Mouse (Mus musculus) limb, embryonic 15.5 days (tissue): ENCODE measurements around the gene Med29. TPM values are rescaled to one million over a fixed set of nuclear protein-coding genes. Genes with fewer than 3 reads are reported as not detected.
A peak's percentile ranks its signal among the peaks of the same experiment; 100 is the strongest.

Experiments
- ATAC-seq: fragments of 200-750 bp; cut with Nextera tagmentation; 2 replicates; pipeline ENCODE4 v1.8.0; 2017; ENCODE audit warnings: low read depth, moderate TSS enrichment; ENCODE audit not compliant: insufficient number of reproducible peaks, low FRiP score, low TSS enrichment
- H3K27ac ChIP-seq: fragments of 300-500 bp; sonication (generic); 2 replicates; pipeline ENCODE4 v1.5.1; 2015; ENCODE audit warnings: moderate library complexity, mild to moderate bottlenecking, inconsistent platforms
- H3K27me3 ChIP-seq: fragments of 300-500 bp; sonication (generic); 2 replicates; pipeline ENCODE4 v1.6.1; 2015; ENCODE audit warnings: inconsistent platforms
- H3K36me3 ChIP-seq: fragments of 300-500 bp; sonication (generic); 2 replicates; pipeline ENCODE4 v1.6.1; 2015; ENCODE audit warnings: inconsistent platforms
- H3K4me1 ChIP-seq: fragments of 300-500 bp; sonication (generic); 2 replicates; pipeline ENCODE4 v1.6.1; 2015; ENCODE audit warnings: inconsistent platforms
- H3K4me2 ChIP-seq: fragments of 300-500 bp; sonication (generic); 2 replicates; pipeline ENCODE4 v1.6.1; 2015; ENCODE audit warnings: mild to moderate bottlenecking, inconsistent platforms
- H3K4me3 ChIP-seq: fragments of 300-500 bp; sonication (generic); 2 replicates; pipeline ENCODE4 v1.5.1; 2015; ENCODE audit warnings: mild to moderate bottlenecking, inconsistent platforms
- H3K9ac ChIP-seq: fragments of 300-500 bp; sonication (generic); 2 replicates; pipeline ENCODE4 v1.6.1; 2015; ENCODE audit warnings: inconsistent platforms
- H3K9me3 ChIP-seq: fragments of 300-500 bp; sonication (generic); 2 replicates; pipeline ENCODE4 v1.6.1; 2016; ENCODE audit warnings: inconsistent platforms
- WGBS: fragments of 180-500 bp; shearing (Covaris S2); methylation state at CpG from one replicate; pipeline ENCODE4 v1.1.7; 2015; 5-methylcytosine and 5-hydroxymethylcytosine counted together
- polyA plus RNA-seq: library from polyadenylated mRNA; unstranded; fragments of >200 nt; fragmentation: Nextera tagmentation; extraction: Ambion mirVana; gene quantifications from 2 replicates; pipeline ENCODE4 v1.2.1, GENCODE M21; 2015

Gene Med29
- polyA plus RNA-seq, 1 experiment from 2014 or later, result 44.8 TPM

GRCm38 (mm10) chr7:28423018-28423417 lies 30.5 kb upstream of the Med29 start:
- Histone ChIP-seq H3K4me3 (no peak overlapping the region), H3K9ac (no peak overlapping the region), H3K27ac (no peak overlapping the region), H3K27me3 (no peaks in the 10 kb centered on the region), H3K4me1 (peaks cover 9% of the 10 kb centered on the region; the same call in 1 of the 2 replicates), H3K36me3 (peaks cover 61% of the 10 kb centered on the region), H3K9me3 (no peaks in the 10 kb centered on the region), H3K4me2 (no peak overlapping the region)
- no peak for ATAC-seq
- 93% methylated on average over 1 of the region's 1 CpGs for WGBS

GRCm38 (mm10) chr7:28419416-28419815 lies 26.9 kb upstream of the Med29 start:
- no peak for ATAC-seq
- WGBS, result 78% methylated on average over 2 of the region's 2 CpGs
- peaks cover 91% of the 10 kb centered on the region for H3K36me3 ChIP-seq

GRCm38 (mm10) chr7:28418096-28418670 lies 25.7 kb upstream of the Med29 start:
- 58% methylated on average over 8 of the region's 8 CpGs for WGBS
- peaks cover 12% of the 10 kb centered on the region; the same call in 1 of the 2 replicates for H3K4me1 ChIP-seq
- H3K4me2 ChIP-seq, result no peak overlapping the region
- H3K9ac ChIP-seq, result no peak overlapping the region
- peaks cover 93% of the 10 kb centered on the region for H3K36me3 ChIP-seq
- peak overlapping the region; percentile 50; the same call in 1 of the 2 replicates for H3K27ac ChIP-seq
- H3K4me3 ChIP-seq, result no peak overlapping the region
- H3K27me3 ChIP-seq, result no peaks in the 10 kb centered on the region
- ATAC-seq, result 0 out of 2 replicates have a peak, but pooled peaks have one; percentile 59
- no peaks in the 10 kb centered on the region for H3K9me3 ChIP-seq

More at GRCm38 (mm10) chr7:28419416-28419815, 26.9 kb upstream of the Med29 start:
- Histone ChIP-seq H3K27me3 (no peaks in the 10 kb centered on the region), H3K9ac (no peak overlapping the region), H3K9me3 (no peaks in the 10 kb centered on the region), H3K4me1 (peaks cover 12% of the 10 kb centered on the region; the same call in 1 of the 2 replicates), H3K4me3 (no peak overlapping the region), H3K27ac (no peak overlapping the region), H3K4me2 (no peak overlapping the region)

- H3K27ac ChIP-seq, result no peak overlapping the region
- ATAC-seq, result no peak
- no peak overlapping the region for H3K9ac ChIP-seq
- peaks cover 12% of the 10 kb centered on the region; the same call in 1 of the 2 replicates for H3K4me1 ChIP-seq
- H3K4me3 ChIP-seq, result no peak overlapping the region
- peaks cover 93% of the 10 kb centered on the region for H3K36me3 ChIP-seq
- no peaks in the 10 kb centered on the region for H3K27me3 ChIP-seq
- no peak overlapping the region for H3K4me2 ChIP-seq
- no peaks in the 10 kb centered on the region for H3K9me3 ChIP-seq
Measured at GRCm38 (mm10) chr7:28417368-28417767, 24.9 kb upstream of the Med29 start.

GRCm38 (mm10) chr7:28412826-28413225 lies 20.3 kb upstream of the Med29 start:
- Histone ChIP-seq H3K9me3 (no peaks in the 10 kb centered on the region), H3K4me2 (no peak overlapping the region), H3K4me3 (no peak overlapping the region), H3K9ac (no peak overlapping the region), H3K36me3 (peaks cover 92% of the 10 kb centered on the region), H3K27ac (no peak overlapping the region), H3K27me3 (no peaks in the 10 kb centered on the region), H3K4me1 (0 out of 2 replicates have a peak, but pooled peaks cover 4% of the 10 kb centered on the region)
- 85% methylated on average over 4 of the region's 4 CpGs for WGBS
- ATAC-seq, result no peak

- H3K27ac ChIP-seq, result no peak overlapping the region
- H3K4me1 ChIP-seq, result 0 out of 2 replicates have a peak, but pooled peaks cover 3% of the 10 kb centered on the region
- H3K36me3 ChIP-seq, result peaks cover 94% of the 10 kb centered on the region
- H3K9me3 ChIP-seq, result no peaks in the 10 kb centered on the region
- WGBS, result 87% methylated on average over 3 of the region's 3 CpGs
- H3K4me2 ChIP-seq, result no peak overlapping the region
- ATAC-seq, result no peak
- no peak overlapping the region for H3K9ac ChIP-seq
- H3K27me3 ChIP-seq, result no peaks in the 10 kb centered on the region
- H3K4me3 ChIP-seq, result no peak overlapping the region
Measured at GRCm38 (mm10) chr7:28410841-28411475, 18.4 kb upstream of the Med29 start.

- H3K4me2 ChIP-seq, result no peak overlapping the region
- 81% methylated on average over 3 of the region's 3 CpGs for WGBS
- H3K27me3 ChIP-seq, result no peaks in the 10 kb centered on the region
- no peak for ATAC-seq
- H3K27ac ChIP-seq, result no peak overlapping the region
- H3K9me3 ChIP-seq, result no peaks in the 10 kb centered on the region
- H3K36me3 ChIP-seq, result peaks cover 93% of the 10 kb centered on the region
- no peaks in the 10 kb centered on the region for H3K4me1 ChIP-seq
- no peak overlapping the region for H3K9ac ChIP-seq
- H3K4me3 ChIP-seq, result no peak overlapping the region
Measured at GRCm38 (mm10) chr7:28401942-28402341, 9.4 kb upstream of the Med29 start.

- Histone ChIP-seq H3K4me3 (no peak overlapping the region), H3K9ac (no peak overlapping the region), H3K9me3 (no peaks in the 10 kb centered on the region), H3K4me2 (no peak overlapping the region), H3K27ac (peak overlapping the region; percentile 8; the same call in 1 of the 2 replicates), H3K36me3 (peaks cover 91% of the 10 kb centered on the region), H3K27me3 (no peaks in the 10 kb centered on the region), H3K4me1 (no peaks in the 10 kb centered on the region)
- no peak for ATAC-seq
- whole genome bisulfite sequencing, result 85% methylated on average over 1 of the region's 1 CpGs
Measured at GRCm38 (mm10) chr7:28401030-28401429, 8.5 kb upstream of the Med29 start.

- H3K27me3 ChIP-seq, result no peaks in the 10 kb centered on the region
- no peak overlapping the region for H3K4me3 ChIP-seq
- H3K36me3 ChIP-seq, result peaks cover 85% of the 10 kb centered on the region
- H3K4me2 ChIP-seq, result no peak overlapping the region
- peaks cover 2% of the 10 kb centered on the region; the same call in 1 of the 2 replicates for H3K4me1 ChIP-seq
- WGBS, result 91% methylated on average over 10 of the region's 10 CpGs
- no peak for ATAC-seq
- H3K9me3 ChIP-seq, result no peaks in the 10 kb centered on the region
- no peak overlapping the region for H3K9ac ChIP-seq
- H3K27ac ChIP-seq, result no peak overlapping the region
Measured at GRCm38 (mm10) chr7:28398696-28399340, 6.3 kb upstream of the Med29 start.

- H3K27me3 ChIP-seq, result no peaks in the 10 kb centered on the region
- H3K36me3 ChIP-seq, result peaks cover 77% of the 10 kb centered on the region
- no peak overlapping the region for H3K4me2 ChIP-seq
- H3K4me1 ChIP-seq, result peaks cover 9% of the 10 kb centered on the region
- WGBS, result 64% methylated on average over 3 of the region's 3 CpGs
- no peaks in the 10 kb centered on the region for H3K9me3 ChIP-seq
- H3K9ac ChIP-seq, result no peak overlapping the region
- H3K4me3 ChIP-seq, result no peak overlapping the region
- no peak overlapping the region for H3K27ac ChIP-seq
- no peak for ATAC-seq
Measured at GRCm38 (mm10) chr7:28398000-28398399, 5.5 kb upstream of the Med29 start.

GRCm38 (mm10) chr7:28395425-28395824 lies 2.9 kb upstream of the Med29 start:
- no peak for ATAC-seq
- H3K4me2 ChIP-seq, result no peak overlapping the region

More at GRCm38 (mm10) chr7:28395425-28395824, 2.9 kb upstream of the Med29 start:
- no peak overlapping the region for H3K27ac ChIP-seq
- peaks cover 17% of the 10 kb centered on the region for H3K4me1 ChIP-seq
- no peak overlapping the region for H3K4me3 ChIP-seq
- no peak overlapping the region for H3K9ac ChIP-seq
- H3K27me3 ChIP-seq, result no peaks in the 10 kb centered on the region
- H3K36me3 ChIP-seq, result peaks cover 56% of the 10 kb centered on the region
- 94% methylated on average over 4 of the region's 4 CpGs for WGBS
- H3K9me3 ChIP-seq, result no peaks in the 10 kb centered on the region
